Mouse (Mus musculus) cortical plate, adult 2 months (tissue): Measurements from ENCODE around the gene Gm5622.
"Not testable (repeated sequence)": the region's sequence is repeated elsewhere in the genome, so short reads cannot be mapped to it uniquely, and the experiment has no call there.

Source experiments
- CTCF ChIP-seq: fragments of 200-500 bp; IDR thresholded peaks from 2 replicates; pipeline ENCODE4 v1.5.1; 2011; ENCODE audit warnings: mild to moderate bottlenecking, control low read depth, low read length; ENCODE audit not compliant: insufficient read depth; ENCODE audit errors: extremely low read depth
- POLR2A ChIP-seq: fragments of 200-500 bp; IDR thresholded peaks from 2 replicates; pipeline ENCODE4 v1.6.1; 2011; ENCODE audit warnings: mild to moderate bottlenecking, low read length, control low read depth; ENCODE audit not compliant: insufficient read depth; ENCODE audit errors: extremely low read depth

- not testable (repeated sequence) for TF ChIP-seq POLR2A, CTCF
These were observed 83.0 kb downstream of the Gm5622 start, which contains the start of gene Gm4181 for GRCm38 (mm10) chr14:51635566-51635965.
